In genomic region chr2:151739505-151739904, GRCm38 (mm10) we compare ENCODE assay signal across 9 mouse cellular contexts. TPM values are rescaled to one million over a fixed set of nuclear protein-coding genes. Genes with fewer than 3 reads are reported as not detected.
A peak's percentile ranks its signal among the peaks of the same experiment; 100 is the strongest.
DNase-seq lines count a peak whose midpoint lies in the region; ATAC-seq and TF ChIP-seq lines count a peak whose summit lies in the region.
"Had no signal": no experiment of that assay in that cellular context is flagged by ENCODE, and none has a peak within 500 bp of the region (broad histone marks: within the 10 kb centered on the region; RNA-seq: fewer than 3 reads in every experiment).

No protein-coding gene starts in this region.

- no peak overlapping the region for H3K27ac ChIP-seq in kidney, postnatal 0 days
- H3K27ac ChIP-seq in limb, embryonic 11.5 days (replicated peaks; ENCODE audit: low read depth, low read length): no peak overlapping the region
- no peak overlapping the region for H3K27ac ChIP-seq in midbrain, embryonic 16.5 days (ENCODE audit: low read length)

- TF ChIP-seq CTCF in kidney, postnatal 0 days (IDR thresholded peaks at IDR 0.05; ENCODE audit: low read depth): no peak

- no peak for ATAC-seq in kidney, postnatal 0 days (replicated peaks; ENCODE audit: low FRiP score, low read depth)
- ATAC-seq in limb, embryonic 11.5 days (ENCODE audit: insufficient number of reproducible peaks, low FRiP score, low TSS enrichment, low read depth): no peak
- no peak for ATAC-seq in midbrain, embryonic 16.5 days

- 86% methylated on average over 7 of the region's 7 CpGs for WGBS in kidney, postnatal 0 days
- 89% methylated on average over 7 of the region's 7 CpGs for WGBS in limb, embryonic 11.5 days
- 90% methylated on average over 7 of the region's 7 CpGs for WGBS in midbrain, embryonic 16.5 days

- no peaks in the 10 kb centered on the region for H3K9me3 ChIP-seq in kidney, postnatal 0 days (replicated peaks; ENCODE audit: low read length)
- no peaks in the 10 kb centered on the region for H3K9me3 ChIP-seq in erythroblast, embryonic 14.5 days (ENCODE audit: control insufficient read depth, low read length)
- no peaks in the 10 kb centered on the region for H3K9me3 ChIP-seq in limb, embryonic 11.5 days (ENCODE audit: control insufficient read depth, low read length)
- H3K9me3 ChIP-seq in midbrain, embryonic 16.5 days (replicated peaks; ENCODE audit: control insufficient read depth, low read length, poor library complexity, severe bottlenecking): no peaks in the 10 kb centered on the region

- peak overlapping the region; percentile 93; the same call in 1 of the 2 replicates for H3K4me2 ChIP-seq in kidney, postnatal 0 days (ENCODE audit: low read length)
- H3K4me2 ChIP-seq in limb, embryonic 11.5 days (ENCODE audit: low read depth, severe bottlenecking): peak overlapping the region; percentile 84; the same call in 1 of the 2 replicates
- peak overlapping the region; percentile 94 for H3K4me2 ChIP-seq in midbrain, embryonic 16.5 days (ENCODE audit: low read length)

- DNase-seq in kidney, postnatal 0 days (ENCODE audit: low spot score): no peak
- no peak for DNase-seq in kidney, adult 8-10 months
- DNase-seq in limb, embryonic 11.5 days (ENCODE audit: low spot score): no peak
- no peak for DNase-seq in adrenal gland, postnatal 14 days
- DNase-seq in gastrocnemius, adult 8-10 months (ENCODE audit: low spot score in 2 of 2): no peak
- DNase-seq in right cerebral cortex, postnatal 14 days: no peak
- DNase-seq: kidney, postnatal 36 days had no signal

- H3K4me1 ChIP-seq in kidney, postnatal 0 days (replicated peaks; ENCODE audit: insufficient read depth, low read length): peaks cover 15% of the 10 kb centered on the region; the same call in 1 of the 2 replicates
- H3K4me1 ChIP-seq in erythroblast, embryonic 14.5 days (ENCODE audit: control insufficient read depth): peaks cover 86% of the 10 kb centered on the region
- H3K4me1 ChIP-seq in limb, embryonic 11.5 days (ENCODE audit: control insufficient read depth, insufficient read depth, low read length): peaks cover 5% of the 10 kb centered on the region; the same call in 1 of the 2 replicates
- peaks cover 19% of the 10 kb centered on the region for H3K4me1 ChIP-seq in midbrain, embryonic 16.5 days (ENCODE audit: control insufficient read depth, insufficient read depth, low read length)

- 0 out of 2 replicates have a peak, but pooled peaks cover under 1% of the 10 kb centered on the region for H3K36me3 ChIP-seq in kidney, postnatal 0 days (ENCODE audit: insufficient read depth, low read length)
- peaks cover 54% of the 10 kb centered on the region for H3K36me3 ChIP-seq in erythroblast, embryonic 14.5 days (ENCODE audit: control insufficient read depth)
- H3K36me3 ChIP-seq in limb, embryonic 11.5 days (ENCODE audit: control insufficient read depth, insufficient read depth, low read length): no peaks in the 10 kb centered on the region
- no peaks in the 10 kb centered on the region for H3K36me3 ChIP-seq in midbrain, embryonic 16.5 days (ENCODE audit: control insufficient read depth, insufficient read depth, low read length)

- no peak overlapping the region for H3K4me3 ChIP-seq in kidney, postnatal 0 days (replicated peaks; ENCODE audit: low read depth, low read length)
- peak overlapping the region; percentile 79 for H3K4me3 ChIP-seq in erythroblast, embryonic 14.5 days (replicated peaks)
- no peak overlapping the region for H3K4me3 ChIP-seq in limb, embryonic 11.5 days (ENCODE audit: low read depth, low read length)
- no peak overlapping the region for H3K4me3 ChIP-seq in midbrain, embryonic 16.5 days (ENCODE audit: low read depth, low read length)

- no peaks in the 10 kb centered on the region for H3K27me3 ChIP-seq in kidney, postnatal 0 days (ENCODE audit: insufficient read depth, low read length)
- no peaks in the 10 kb centered on the region for H3K27me3 ChIP-seq in erythroblast, embryonic 14.5 days (ENCODE audit: control insufficient read depth)
- H3K27me3 ChIP-seq in limb, embryonic 11.5 days (ENCODE audit: control insufficient read depth, insufficient read depth, low read length): no peaks in the 10 kb centered on the region
- H3K27me3 ChIP-seq in midbrain, embryonic 16.5 days (ENCODE audit: control insufficient read depth, insufficient read depth, low read depth, low read length): no peaks in the 10 kb centered on the region

- H3K9ac ChIP-seq in kidney, postnatal 0 days (ENCODE audit: low read depth, low read length): no peak overlapping the region
- H3K9ac ChIP-seq in limb, embryonic 11.5 days (ENCODE audit: low read length): no peak overlapping the region
- H3K9ac ChIP-seq in midbrain, embryonic 16.5 days (ENCODE audit: low read depth, low read length): no peak overlapping the region

RNA-seq across cellular contexts. Expression of gene Psmf1, which starts 4.5 kb away (rescaled TPM):
- 45.1 and 46.6 TPM in 2 replicates for polyA plus RNA-seq in kidney, postnatal 0 days (2015; fragmentation: Nextera tagmentation; extraction: Ambion mirVana)
- 5.2 and 15.3 TPM in 2 replicates for polyA plus RNA-seq in erythroblast, embryonic 14.5 days (2012)
- polyA plus RNA-seq in limb, embryonic 11.5 days (2014; fragmentation: Nextera tagmentation; extraction: Ambion mirVana): 52.8 and 54.1 TPM in 2 replicates
- 64.0 and 66.5 TPM in 2 replicates for polyA plus RNA-seq in midbrain, embryonic 16.5 days (2015; fragmentation: Nextera tagmentation; extraction: Ambion mirVana)
- total RNA-seq in adrenal gland, postnatal 14 days (2021): 36.4 and 38.8 TPM in 2 replicates
- total RNA-seq in gastrocnemius, adult 8-10 months (2022): 10 to 100 TPM; 15.4 to 17.7 (median 16.8) TPM

RNA-seq across cellular contexts. Expression of gene Tmem74b, which starts 37.7 kb away (rescaled TPM):
- 0.38 and 0.40 TPM in 2 replicates for polyA plus RNA-seq in kidney, postnatal 0 days (2015; fragmentation: Nextera tagmentation; extraction: Ambion mirVana)
- polyA plus RNA-seq in erythroblast, embryonic 14.5 days (2012): not detected in 2 replicates
- polyA plus RNA-seq in limb, embryonic 11.5 days (2014; fragmentation: Nextera tagmentation; extraction: Ambion mirVana): 1.7 and 2.3 TPM in 2 replicates
- 28.8 and 30.8 TPM in 2 replicates for polyA plus RNA-seq in midbrain, embryonic 16.5 days (2015; fragmentation: Nextera tagmentation; extraction: Ambion mirVana)
- 0.85 and 1.9 TPM in 2 replicates for total RNA-seq in adrenal gland, postnatal 14 days (2021)
- 1 to 10 TPM in 3 of 4 experiments, under 1 TPM in 1; 0.46 to 1.8 (median 1.3) TPM for total RNA-seq in gastrocnemius, adult 8-10 months (2022)
